Mouse (Mus musculus) CD4-positive helper T cell, adult 2 months (primary cell): ENCODE results near the gene Tjp2.

Source experiments
- DNase-seq: peaks from one replicate; pipeline ENCODE4 v3.0.0-alpha.2; 2012; ENCODE audit warnings: low read depth, missing footprints, low spot score

Gene Tjp2

DNA sequence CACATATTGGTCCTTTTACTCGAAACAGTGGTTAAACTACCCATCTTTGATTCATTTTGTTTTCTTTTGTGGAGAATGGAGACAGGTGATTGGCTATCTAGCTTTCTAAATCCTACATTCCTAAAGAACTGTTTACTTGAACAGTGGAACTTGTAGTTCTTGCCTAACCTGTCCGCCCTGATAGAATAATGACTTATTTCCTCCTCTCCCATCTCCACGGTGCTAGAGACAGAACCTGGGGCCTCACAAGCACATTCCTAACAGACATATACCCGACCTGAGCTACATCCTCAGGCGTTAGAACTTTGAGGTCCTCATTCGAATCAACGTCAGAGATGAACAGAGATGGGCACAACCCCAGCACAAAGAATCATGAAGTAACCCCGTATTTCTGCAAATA is 44.4 kb downstream of the Tjp2 start:
- no peak for DNase-seq

DNA sequence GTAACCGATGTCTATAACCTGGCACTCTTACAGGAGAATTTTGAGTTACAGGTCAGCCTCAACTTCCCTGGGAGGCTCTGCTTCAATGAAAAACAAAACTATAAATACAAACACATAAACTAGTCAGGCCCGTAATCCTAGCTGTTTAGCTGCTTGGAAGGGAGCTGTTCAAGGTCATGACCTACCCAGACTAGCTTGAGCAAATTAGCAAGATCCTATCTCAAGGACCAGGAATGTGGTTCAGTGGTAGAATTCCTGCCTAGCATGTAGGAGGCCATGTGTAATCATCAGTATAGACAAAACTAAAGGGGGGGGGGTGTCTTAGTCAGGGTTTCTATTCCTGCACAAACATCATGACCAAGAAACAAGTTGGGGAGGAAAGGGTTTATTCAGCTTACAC is 46.7 kb downstream of the Tjp2 start:
- no peak for DNase-seq

DNA sequence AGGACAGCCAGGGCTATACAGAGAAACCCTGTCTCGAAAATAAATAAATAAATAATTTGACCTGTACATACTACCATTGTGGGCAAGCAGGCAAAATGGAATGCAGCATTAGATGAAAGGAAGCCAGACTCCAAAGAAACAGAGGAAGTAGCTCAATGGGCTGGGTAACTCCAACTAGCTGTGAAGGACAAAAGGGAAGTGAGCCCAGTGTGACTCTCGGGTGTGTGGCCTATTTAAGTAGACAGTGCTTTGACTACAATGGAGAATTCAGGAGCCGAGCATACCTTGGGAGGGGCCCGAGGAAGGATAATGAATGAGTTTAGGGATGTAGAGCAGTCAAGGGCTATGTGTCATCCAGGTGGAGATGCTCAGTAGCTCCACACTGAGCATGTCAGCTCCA is 48.1 kb downstream of the Tjp2 start:
- DNase-seq = no peak

DNA sequence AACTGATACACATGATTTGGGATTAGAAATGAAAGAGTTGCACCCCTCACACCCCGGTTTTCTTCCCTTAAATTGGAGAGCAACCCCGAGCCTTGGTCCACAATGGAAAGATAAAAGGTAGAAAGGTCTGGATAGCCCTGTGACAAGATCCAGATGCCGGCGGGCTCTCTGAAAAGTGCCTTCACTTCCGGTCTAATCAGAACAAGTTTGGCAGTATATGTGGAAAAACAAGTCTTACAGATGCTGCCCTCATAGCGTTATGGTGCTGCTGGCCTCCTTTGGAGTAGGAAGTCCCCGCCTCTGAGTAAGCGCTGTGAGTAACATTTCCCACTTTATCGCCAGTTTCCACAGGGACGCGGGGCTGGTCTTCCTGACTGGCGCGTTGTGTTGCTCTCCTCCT is 49.9 kb downstream of the Tjp2 start:
- peak; percentile 35 for DNase-seq

DNA sequence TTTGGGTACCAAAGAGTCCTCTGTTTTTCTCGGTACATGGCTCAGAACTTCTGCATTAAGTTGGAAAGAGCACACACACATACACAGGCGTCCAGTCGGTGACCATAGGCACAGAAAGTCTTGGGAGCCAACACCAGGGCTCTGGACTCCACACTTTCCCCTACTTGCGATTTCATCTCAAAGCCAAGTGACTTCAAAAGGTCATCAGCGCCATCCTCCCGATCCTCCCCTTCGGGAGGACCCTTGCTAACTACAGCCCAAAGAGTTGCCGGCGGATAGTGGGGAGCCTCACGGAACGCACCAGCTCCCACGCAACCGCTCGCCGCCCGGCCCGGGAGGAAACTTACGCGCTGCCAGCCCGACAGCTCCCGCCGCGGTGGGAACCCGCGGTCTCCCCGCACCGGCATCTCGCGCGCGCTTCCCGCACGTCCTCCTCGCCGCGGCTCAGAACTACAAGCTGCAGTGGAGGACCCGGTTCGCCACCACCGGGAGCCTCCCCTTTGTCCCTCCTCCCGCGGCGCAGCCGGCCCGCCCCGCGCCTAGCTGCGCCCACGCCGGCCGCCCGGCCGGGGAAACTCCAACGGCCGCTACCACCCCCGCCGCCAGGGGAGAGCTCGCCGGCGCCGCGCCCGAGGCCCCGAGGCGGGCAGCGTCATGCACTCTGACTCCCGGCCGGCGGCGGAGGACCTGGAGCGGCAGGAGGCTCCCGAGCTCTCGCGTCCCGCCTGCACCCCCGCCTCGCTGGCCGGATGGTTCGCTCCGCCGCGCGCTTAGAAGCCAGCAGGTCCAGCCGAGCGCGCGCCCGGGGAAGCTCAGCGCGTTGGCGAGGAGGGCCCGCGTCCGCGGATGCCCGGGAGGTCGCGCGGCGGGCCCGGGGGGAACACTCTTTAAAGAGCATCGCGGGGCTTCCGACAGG is 51.0 kb downstream of the Tjp2 start:
- DNase-seq = peak; percentile 86

DNA sequence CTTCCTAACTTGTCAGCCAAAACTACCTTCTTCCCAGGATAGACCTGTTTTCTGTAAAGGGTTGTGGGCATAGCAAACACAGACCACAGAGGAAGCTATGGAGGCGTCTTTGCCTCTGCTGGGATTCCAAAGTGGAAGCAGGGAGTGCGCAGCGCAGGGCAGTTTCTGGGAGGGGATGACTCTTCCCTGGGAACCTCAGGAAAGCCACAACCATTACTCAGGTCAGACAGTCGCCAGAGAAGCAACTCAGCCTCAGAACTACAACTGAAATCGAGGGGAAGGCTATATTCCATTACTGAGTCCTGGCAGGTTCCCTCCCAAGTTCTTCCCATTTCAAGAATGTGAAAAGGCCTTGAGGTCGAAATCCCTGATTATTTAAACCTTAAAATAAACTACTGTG is 51.8 kb downstream of the Tjp2 start:
- DNase-seq = no peak

DNA sequence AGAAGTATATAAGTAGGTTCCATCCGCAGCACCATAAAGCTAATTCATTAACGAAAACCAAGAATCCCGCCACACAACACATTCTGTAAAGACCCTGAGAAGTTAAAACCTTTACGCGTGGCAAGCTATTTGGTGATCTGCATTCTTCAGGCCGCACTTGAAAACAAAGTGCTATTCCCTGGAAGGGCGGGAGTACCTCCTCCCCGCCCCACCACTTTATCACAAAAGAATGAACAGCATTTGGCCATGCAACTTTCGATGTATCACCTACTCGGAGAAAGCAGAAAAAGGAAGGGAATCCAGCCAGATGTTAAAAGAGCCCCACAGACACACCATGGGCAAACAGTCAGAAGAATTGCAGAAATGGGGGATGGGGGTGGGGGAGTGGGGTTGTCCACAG is 56.3 kb downstream of the Tjp2 start:
- DNase-seq = no peak

DNA sequence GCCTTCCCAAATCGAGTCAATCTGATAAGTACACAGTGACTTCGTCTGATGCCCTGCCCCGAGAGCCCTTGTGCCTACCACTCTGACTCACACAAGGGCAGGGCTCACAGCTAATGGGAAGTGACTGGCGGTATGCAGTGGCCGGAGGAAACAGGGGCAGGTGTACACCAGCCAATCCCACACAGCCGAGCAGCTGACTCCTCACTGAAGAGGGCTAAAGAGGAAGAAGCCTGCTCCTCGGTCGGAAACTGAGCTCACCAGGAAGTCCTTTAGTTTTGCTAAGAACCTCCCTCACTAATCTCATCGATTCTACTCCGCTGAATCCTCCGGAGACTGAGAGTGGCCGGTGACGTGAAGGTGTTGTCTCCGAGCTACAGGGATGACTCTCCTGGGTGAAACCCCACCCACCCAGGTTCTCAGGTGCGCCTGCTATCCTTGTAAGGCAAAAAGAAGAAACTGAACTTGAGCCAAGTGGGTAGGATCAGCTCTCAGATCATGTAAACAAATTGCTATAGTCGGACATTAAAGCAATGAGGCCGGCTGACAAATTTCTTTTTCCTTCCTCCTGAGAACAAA is 58.2 kb downstream of the Tjp2 start:
- DNase-seq = peak; percentile 70

DNA sequence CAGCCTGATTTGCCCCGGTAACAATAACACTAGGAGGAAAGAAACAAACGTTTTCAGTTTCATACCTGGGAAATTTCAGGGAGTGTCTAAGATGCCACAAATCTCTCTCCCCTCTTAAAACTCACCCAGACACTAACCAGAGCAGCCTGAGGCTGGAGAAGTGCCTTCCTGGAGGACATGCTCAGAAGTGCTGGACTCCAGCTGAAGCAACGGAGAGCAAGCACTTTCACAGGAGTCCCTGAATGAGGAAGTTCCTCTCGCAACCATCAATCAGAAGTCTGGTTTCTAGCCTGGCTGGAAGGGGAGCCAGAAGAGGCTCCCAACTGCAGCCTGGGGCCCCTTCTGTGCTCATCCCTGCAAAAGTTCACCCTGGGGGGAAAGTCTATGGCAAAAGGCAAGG is 60.9 kb downstream of the Tjp2 start:
- DNase-seq = no peak

DNA sequence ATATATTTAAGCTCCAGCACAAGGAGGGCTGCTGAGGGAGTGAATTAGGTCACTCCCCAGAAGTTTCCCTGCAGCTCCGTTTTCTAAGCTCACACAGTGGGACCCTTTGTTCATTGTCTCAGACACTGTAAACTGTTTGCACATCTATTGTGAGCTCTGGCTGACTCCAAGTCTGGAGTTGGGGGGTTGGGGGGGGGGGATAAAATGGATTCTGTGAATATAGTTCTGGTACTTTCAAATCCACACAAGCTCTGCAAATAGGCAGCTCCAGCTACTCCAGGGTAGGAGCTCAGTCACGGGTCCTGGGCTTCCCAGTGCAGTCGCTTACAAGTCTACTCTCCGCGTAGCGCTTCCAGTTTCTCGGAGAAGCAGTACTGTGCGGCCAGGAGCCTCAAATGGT is 64.4 kb downstream of the Tjp2 start:
- no peak for DNase-seq

DNA sequence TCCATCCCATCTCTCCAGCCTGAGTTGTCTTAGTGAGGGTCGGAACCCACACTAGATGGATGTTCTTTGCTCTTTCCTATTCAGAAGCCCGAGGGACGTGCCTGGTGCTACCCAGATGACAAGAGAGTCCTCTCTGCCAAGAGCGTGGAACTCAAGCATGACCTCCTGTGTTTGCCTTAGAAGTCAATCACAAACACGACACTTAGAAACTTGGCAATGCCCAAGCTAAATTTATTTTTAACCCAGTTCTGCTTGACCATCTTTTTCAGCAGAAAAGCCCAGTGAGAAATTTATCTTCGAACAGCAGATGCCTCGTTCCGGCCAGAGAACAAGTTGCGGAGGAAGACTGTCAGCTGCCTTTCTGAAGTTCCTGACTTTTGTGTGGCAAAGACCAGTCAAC is 65.1 kb downstream of the Tjp2 start:
- no peak for DNase-seq

DNA sequence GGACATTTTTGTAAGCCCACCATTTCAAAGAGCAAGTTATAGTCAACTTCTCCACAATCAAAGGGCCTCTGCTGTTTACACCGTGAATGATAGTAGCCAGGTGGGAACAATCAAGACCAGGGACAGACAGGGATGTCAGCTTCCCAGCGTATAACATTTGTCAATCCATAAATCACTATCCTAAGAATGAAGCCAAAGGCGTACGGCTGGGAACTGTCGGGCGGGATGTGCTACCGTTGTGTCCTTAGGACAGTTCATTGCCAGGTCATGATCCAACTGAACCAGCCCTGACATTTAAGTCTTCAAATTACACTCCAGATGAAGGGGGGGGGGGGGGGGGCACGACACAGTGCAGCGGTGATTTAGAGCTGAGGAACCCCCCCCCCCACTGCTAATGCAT is 65.5 kb downstream of the Tjp2 start:
- DNase-seq = no peak

DNA sequence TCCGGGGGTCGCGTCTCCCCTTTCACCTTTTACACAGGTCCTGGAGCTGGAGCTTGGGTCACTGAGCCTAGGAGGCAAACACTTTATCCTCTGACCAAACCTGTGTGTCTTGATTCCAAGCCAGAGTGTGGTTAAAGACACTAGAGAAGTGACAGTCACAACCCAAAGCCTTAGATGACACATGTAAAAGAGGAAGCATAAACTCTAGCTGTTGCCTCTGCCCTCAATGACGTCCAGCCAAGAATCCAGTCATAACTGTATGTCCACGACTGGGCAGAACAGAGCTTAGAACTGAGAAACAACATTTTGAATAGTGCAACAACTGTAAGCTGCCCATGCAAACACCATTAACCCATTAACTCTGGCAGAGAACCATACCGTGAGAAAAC is 68.8 kb downstream of the Tjp2 start:
- no peak for DNase-seq

DNA sequence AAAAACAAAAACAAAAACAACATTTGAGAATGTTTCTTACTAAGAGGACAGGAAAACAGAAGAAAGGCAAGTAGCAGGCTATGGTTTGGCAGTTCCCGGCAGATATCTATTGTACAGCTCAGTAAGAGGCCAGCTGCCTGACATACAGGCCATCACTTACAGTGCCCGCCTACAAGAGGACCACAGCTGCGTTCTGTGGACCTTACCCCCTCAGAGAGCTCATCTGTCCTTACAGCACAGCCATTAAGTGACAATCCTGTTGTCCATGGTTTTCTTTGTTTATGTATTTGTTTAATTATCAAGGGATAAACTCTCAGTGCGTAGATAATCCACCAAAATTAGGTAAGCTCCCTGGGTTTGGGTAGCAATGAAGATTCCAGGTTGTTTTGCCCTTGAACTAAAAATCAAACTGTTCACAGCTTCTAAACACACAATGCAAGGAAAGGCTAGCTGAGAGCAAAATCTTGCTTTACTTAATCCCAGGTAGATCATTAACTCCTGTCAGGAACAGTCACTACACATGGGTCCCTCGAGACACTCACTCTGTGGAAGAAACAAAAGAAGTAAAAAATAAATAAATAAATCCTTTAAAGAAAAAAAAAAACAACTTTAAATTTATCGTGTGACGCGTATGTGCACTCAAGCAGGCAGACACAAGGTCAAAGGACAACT is 69.3 kb downstream of the Tjp2 start:
- no peak for DNase-seq

DNA sequence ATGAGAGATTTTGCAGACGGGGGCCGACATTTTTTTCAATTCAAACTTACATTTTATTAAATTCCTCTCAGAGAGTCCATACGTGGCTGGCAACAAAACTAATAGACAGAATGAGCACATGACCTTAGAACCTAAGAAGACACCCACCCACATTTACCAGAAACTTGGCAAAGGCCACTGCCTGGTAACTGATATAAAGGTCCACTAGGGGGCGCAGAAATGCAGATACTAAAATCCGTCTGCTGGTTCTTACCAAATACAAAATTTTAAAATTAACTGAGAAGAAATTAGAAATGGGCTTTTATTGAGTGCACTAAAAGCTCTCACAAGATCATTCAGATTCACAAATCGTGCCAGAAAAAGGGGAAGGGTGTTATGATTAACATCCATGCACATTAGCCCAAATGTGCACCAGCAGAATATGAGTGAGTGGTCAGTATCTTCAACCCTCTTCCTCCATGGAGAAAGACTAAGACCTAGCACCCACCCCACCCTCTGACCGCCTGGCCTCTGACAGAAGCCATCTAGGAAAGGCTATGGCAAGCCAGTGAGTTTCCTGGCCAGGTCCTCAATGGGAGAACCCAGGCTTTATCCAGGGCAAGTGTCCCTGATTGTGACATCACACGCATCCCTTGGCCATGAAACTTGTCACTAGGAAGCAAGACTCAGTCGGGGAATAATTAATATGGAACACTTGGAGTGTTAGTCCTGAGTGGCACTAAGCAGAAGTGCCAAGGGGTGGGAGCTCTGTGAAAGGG is 71.4 kb downstream of the Tjp2 start:
- peak; percentile 52 for DNase-seq

DNA sequence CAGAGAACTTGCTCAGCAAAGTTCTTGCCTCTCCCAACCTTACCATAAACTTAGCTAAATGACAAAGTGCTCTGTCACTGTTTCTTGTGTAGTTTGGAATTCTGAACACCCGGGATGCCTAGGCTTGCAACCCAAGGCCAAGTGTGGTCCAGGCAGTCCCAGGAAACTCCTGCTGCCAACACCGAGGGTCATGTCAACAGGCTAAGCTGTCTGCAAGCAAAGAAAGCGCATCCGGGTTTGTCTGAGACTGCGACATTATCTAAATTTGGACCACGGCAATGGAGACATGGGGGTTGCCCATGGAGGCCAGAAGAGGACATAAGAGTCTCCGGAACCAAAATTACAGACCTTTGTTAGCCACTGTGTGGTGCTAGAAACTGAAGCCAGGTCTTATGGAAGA is 80.8 kb downstream of the Tjp2 start:
- no peak for DNase-seq

DNA sequence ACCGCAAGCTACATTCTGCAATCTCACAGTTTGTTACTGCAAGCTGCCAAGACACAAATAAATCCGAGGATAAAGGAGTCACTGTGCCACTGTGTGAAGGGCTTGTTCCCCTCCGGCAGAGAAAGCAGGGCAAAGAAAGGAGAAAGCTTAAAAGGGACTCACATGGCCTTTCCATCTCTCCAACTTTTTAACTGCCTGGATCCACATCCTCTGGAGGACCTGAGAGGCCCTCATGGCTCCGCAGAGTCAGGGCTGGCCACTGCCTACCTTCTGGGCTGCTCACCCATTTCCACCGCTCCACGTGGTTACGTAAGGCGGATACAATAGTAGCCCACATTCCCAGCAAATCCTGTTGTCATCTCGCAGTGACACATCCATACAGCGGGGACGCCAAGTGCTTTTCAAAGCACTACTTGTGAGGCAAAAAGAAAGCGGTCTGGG is 82.2 kb downstream of the Tjp2 start:
- DNase-seq = no peak

DNA sequence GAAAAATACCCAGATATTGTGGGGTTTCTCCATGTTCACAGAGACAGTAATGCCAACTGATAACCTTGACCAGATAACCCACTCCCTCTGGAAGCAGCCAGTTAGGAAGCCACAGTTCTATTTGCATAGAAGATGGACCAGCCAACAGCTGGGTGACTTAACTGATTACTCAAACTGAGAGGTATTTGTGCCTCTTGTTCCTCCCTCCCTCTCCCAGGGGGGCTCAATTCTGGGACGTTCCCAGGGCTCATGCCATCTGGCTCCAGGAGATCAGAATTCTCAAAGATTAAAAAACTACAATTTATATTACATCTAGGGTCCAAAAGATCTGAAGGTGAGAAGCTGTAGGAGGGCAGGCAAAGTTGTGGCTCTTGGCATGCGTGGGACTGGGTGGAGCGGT is 84.5 kb downstream of the Tjp2 start:
- DNase-seq = no peak

DNA sequence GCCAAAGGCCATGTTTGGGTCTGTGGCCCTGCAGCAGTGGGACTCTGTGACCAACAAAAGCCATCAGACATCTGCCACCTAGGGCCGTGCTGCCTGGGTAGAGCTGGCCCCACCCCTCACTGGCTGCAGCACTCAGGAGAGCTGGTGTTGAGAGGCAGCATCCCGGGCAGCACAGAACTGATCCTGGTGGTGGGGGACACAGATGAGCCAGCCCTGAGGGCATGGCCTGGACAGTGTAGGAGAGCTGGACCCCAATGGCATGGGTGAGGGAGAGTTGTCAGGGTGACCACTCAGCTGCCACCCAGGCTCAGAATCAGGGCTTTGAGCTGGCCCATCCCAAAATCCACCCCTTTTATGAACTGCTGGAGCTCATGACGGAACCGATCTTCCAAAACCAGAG is 87.4 kb downstream of the Tjp2 start:
- no peak for DNase-seq

DNA sequence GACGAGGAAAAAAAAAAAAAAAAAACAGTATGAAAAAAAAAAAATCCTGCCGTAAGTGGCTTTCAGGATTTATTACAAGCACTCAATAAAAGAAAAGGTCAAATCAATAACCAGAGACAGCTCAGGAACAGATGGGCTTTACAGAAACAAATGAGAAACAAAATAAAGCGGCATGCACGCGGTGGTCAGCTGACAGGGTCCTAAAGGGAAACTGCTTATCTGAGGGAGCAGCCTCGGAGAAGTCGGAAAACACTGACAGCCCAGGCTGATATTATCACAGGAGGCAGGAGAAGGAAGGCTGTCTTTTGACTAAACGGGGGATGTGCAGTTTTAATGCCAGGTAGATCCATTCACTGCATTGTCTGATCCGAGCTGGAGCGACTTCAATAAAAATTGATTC is 89.8 kb downstream of the Tjp2 start:
- DNase-seq = no peak

DNA sequence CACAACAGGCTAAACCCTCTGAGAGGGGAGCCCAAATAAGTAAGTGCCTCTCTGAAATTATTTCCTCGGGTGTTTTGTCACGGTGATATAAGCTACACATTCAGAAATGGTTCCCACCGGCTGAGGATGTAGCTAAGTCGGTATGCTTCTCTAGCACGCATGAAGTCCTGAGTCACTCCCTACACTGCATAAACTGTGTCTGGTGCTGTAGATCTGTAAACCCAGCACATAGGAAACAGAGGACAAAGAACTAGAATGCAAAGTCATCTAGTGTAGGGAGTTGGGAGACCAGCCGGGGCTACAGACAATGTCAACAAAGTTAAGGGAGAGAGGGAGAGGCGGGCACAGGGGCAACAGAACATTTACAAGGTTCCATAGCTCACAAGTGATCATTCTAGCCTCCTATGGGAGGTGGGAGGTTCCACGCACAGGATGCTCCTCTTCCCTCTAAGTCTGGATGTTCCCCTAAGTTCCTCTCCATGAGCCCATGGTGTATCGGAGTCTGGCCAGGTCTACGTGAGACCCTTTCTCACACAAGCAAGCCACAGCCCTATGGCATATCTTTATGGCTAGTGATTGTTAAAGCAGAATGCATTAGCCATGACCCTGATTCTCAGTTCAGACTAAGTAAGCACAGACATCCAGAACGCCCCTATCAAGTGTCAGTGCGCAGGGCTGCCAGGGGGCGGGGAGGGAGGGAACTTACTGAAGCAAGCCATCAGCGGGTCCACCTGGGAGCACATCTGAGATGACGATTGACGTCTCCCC is 90.5 kb downstream of the Tjp2 start:
- no peak for DNase-seq
